Mouse (Mus musculus) retina, adult 2 months (tissue): ENCODE data around the gene Mgat3.

Experiments
- DNase-seq: peaks from one replicate; pipeline ENCODE4 v3.0.0-alpha.2; 2012; ENCODE audit warnings: low read depth, low spot score

Mgat3 gene

DNA sequence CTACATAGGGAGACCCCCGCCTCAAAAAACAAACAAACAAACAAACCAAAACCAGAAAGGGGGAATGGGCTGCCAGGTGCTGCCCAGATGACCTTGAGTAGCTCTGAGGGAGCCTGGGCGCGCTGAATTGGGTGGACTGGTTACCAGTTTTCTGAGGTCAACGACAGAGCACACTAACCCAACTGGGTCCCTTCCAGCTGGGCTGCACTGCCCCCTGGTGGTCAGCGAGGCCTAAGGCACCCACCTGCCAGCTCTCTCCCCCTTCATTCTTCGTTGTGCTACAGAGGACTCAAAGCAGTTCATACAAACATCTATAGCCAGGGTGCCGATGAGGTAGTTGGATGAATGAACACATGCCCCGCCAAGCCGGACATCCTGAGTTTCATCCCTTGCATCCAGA lies 51.7 kb downstream of the Mgat3 start:
- peak; percentile 54 for DNase-seq

GRCm38 (mm10) chr15:80225796-80226195 lies 52.3 kb downstream of the Mgat3 start:
- DNase-seq, result peak; percentile 36

- DNase-seq, result no peak
Observed at GRCm38 (mm10) chr15:80228071-80228800, 54.7 kb downstream of the Mgat3 start.

DNA sequence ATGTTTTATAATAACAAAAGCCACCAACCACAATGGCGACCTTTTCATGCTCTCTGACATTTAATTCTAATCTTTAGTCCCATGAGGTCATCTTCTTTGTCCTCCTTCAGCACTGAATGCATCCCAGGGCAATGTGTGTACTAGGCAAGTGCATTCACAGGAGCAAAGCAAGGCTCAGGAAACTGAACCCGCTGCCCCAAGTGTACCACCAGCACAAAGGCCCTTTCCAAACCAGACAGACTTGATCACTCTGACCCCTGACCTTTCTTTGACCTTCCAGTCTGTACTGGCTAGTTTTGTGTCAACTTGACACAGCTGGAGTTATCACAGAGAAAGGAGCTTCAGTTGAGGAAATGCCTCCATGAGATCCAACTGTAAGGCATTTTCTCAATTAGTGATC lies 58.8 kb downstream of the Mgat3 start:
- DNase-seq, result no peak

DNA sequence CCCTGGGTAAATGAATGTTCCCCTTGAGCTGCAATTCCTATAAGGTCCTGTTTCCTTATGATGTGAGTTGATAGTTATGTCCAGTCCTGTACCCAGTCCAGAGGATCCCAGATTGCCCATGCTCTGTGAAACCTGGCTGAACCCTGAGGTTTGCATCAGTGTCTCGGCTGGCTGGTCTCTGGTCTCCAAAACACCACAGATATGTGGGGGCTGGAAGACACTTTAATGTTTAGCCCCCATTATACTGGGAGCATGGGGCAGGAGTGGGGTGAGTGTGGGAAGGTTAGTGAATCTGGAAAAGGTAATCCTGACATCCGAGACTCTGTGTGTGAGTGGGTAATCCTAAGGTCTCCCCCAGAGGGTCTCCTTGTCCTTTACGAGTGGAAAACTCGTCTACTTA lies 59.5 kb downstream of the Mgat3 start:
- DNase-seq, result no peak

DNA sequence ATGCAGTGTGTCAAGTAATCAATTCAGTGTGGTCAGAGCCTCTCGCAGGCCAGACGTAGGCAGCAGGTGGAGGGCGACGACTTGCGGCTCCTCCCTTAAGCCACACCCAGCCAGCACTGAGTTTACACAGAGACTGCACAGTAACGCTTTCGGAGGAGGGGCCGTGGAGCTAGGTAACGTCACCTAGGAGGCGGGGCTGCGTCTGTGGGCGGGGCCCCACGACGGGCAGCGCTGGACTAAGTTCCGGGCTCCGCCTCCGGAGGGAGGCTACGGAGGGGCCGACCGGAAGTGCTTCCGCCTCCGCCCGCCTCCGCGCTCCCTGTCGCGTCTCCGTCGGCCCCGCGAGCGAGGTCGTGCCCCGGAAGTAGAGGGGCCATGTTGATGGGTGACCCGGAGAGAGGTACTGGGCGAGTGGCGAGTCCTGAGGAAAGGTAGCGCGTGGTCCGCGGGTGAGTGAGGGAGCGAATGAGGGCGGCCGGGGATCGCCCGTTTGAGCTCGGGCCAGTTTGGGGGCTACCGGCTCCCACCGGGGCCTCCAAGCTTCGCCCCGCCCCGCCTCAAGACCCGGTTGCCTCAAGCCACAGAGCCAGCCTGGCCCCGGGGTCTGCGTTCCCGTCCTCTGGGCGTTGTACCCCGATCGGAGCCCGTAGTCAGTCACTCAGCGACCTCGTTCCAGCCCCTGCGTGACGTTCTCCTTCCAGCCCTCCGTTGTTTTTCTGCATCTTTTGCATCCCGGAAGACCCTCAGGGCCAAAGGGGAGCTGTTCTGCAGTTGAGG lies 60.4 kb downstream of the Mgat3 start, which contains the start of gene Mief1:
Gene Mief1, plus strand, starts transcription at position 286 of the 777 bp plus-strand sequence.
- peak; percentile 95 for DNase-seq

DNA sequence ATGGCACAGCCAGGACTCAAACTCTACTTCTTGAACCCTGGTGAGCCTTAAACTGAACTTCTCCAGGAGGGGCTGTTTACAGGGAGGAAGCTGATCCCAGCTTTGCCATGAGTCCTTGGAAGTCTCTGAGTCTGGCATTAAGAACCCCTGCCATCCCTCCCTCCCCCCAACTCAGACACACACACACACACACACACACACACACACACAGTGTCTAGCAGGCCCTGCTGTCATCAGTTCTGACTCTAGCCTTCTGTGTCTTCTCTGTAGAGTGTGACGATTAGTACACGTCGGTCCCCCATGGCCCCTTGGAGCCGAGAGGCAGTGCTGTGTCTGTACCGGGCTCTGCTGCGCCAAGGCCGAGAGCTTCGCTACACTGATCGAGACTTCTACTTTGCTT lies 62.0 kb downstream of the Mgat3 start, which contains the start of gene AC140267.1:
Gene AC140267.1, plus strand, starts transcription at position 301 of the 400 bp plus-strand sequence.
- DNase-seq, result no peak

DNA sequence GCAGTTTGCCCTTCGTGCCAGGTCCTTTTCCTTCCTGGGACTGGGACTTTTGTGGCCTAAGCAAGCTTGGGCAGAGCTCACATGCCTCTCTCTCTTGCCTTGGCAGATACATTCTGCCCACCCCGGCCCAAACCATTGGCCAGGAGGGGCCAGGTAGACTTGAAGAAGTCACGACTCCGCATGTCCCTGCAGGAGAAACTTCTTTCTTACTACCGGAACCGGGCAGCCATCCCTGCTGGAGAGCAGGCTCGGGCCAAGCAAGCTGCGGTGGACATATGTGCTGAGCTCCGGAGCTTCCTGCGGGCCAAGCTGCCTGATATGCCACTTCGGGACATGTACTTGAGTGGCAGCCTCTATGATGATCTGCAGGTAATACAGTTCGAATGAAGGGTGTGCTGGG lies 74.6 kb downstream of the Mgat3 start:
- DNase-seq, result no peak

DNA sequence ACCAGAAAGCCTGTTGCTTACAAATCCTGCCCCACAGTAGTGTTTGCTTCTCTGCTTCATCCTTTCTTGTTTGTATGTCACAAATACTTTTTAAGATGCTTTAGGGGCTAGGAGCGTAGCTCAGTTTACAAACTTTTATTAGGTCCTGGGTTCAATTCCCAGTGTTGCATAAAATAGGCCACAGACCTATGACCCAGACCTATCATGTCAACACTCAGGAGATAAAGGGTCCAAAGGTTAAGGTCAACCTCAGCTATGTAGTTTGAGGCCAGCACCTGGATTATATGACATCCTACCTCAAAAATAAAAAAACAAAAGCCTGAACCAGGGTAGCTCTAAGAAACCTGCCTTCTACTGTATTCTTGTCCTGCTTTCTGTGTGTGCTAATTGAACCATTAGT lies 75.1 kb downstream of the Mgat3 start:
- no peak for DNase-seq

DNA sequence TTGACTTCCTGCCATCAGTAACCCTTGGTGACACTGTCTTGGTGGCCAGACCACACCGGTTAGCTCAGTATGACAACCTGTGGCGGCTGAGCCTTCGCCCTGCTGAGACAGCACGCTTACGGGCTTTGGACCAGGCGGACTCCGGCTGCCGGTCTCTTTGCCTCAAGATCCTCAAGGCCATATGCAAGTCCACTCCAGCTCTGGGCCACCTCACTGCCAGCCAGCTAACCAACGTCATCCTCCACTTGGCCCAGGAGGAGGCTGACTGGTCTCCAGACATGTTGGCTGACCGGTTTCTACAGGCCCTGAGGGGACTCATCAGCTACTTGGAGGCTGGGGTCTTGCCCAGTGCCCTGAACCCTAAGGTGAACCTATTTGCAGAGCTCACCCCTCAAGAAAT lies 76.2 kb downstream of the Mgat3 start:
- DNase-seq, result no peak

GRCm38 (mm10) chr15:80250586-80250985 lies 77.1 kb downstream of the Mgat3 start:
- no peak for DNase-seq

GRCm38 (mm10) chr15:80253530-80253929 lies 80.0 kb downstream of the Mgat3 start:
- DNase-seq, result no peak

DNA sequence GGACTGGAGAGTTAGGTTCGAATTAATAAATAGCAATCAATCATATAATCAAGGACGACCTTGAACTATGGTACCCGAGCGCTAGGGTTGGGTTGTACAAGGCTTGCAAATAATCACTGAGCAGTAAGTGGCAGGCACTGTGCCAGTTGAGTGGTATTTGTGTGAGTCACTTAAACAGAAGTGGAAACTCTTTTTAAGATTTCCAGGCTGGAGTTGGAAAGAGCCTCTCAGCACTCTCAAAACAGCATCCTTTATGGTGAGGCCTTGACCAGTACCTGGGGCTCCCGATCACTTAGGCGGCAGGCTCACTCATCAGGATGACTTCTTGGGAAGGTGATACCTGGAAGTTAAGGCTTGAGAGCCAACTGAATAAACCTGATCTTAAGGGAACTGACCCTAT lies 80.7 kb downstream of the Mgat3 start:
- no peak for DNase-seq

GRCm38 (mm10) chr15:80254847-80255645 lies 81.5 kb downstream of the Mgat3 start, which contains the start of gene Atf4:
Atf4 (plus strand) TSS chr15:80255184.
- peak; percentile 99 for DNase-seq

DNA sequence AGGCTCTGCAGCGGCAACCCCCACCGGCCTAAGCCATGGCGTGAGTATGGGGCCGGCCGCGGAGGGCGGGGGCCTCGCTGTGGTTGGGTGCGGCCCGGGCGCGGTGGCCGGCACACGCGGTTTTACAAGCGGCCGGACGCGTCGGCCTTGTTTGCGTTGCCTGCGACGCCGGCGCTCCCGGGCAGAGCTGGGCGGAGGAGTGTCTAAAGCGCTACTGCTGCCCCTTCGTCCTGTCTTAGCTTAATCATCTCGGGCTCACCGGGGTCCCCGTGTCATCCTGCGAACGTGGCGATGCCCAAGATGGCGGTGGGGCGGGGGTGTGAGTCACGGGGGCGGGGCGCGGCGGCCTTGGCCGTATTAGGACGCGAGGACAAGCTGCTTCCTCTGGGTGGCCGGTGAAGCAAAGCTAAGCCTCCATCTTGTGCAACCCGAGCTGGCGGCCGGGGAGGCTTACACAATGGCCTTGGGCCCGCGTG lies 82.2 kb downstream of the Mgat3 start:
- DNase-seq, result peak; percentile 79

DNA sequence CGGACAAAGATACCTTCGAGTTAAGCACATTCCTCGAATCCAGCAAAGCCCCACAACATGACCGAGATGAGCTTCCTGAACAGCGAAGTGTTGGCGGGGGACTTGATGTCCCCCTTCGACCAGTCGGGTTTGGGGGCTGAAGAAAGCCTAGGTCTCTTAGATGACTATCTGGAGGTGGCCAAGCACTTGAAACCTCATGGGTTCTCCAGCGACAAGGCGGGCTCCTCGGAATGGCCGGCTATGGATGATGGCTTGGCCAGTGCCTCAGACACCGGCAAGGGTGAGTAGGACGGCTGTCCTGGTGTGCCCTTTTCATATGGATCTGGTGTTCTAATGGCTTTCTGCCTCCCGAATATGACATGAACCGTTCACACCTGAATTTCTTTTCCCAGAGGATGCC lies 82.7 kb downstream of the Mgat3 start:
- DNase-seq, result no peak

- no peak for DNase-seq
Observed at GRCm38 (mm10) chr15:80256656-80257601, 83.4 kb downstream of the Mgat3 start.

DNA sequence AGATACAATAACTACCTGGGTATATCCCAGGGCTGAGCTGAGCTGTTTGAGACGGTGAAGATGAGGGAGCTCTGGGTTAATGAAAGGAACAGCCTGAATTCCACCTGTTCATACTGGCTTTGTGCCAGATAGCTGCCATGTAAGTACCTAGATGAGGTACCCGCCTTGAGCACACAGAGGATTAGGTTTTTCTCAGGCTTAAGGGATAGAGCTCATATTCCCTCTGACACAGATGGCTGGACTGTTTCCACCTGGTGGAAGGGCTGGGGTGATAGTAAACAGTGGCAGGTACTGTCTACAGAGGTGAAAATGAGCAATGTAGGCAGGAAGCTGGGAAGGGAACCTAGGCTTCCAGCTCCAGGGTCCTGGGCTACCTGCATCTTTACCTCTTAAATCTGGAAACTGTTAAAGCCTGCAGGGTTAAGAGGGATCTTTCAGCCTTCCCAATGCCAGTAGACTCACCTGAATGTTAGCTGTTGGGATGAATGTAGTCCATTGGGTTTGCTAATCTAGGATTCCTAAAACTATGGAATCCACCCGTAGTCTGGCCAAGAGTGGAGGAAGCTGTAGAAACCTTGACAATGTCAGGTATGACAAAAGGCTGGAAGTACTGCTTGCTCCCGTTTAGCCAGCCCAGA lies 84.2 kb downstream of the Mgat3 start:
- peak; percentile 68 for DNase-seq

GRCm38 (mm10) chr15:80258240-80259170 lies 85.0 kb downstream of the Mgat3 start:
- no peak for DNase-seq
